Mouse (Mus musculus) embryonic fibroblast, embryonic 13.5 days (primary cell): ENCODE measurements around the gene Dnajb2.

Source experiments
- CTCF ChIP-seq: IDR thresholded peaks from 2 replicates; pipeline ENCODE4 v1.5.1; 2011; ENCODE audit warnings: mild to moderate bottlenecking, control low read depth, low read length, moderate library complexity, borderline replicate concordance; ENCODE audit not compliant: insufficient read depth
- POLR2A ChIP-seq: IDR thresholded peaks from 2 replicates; pipeline ENCODE4 v1.6.1; 2011; ENCODE audit warnings: low read depth, mild to moderate bottlenecking, control low read depth, low read length, moderate library complexity

DNA sequence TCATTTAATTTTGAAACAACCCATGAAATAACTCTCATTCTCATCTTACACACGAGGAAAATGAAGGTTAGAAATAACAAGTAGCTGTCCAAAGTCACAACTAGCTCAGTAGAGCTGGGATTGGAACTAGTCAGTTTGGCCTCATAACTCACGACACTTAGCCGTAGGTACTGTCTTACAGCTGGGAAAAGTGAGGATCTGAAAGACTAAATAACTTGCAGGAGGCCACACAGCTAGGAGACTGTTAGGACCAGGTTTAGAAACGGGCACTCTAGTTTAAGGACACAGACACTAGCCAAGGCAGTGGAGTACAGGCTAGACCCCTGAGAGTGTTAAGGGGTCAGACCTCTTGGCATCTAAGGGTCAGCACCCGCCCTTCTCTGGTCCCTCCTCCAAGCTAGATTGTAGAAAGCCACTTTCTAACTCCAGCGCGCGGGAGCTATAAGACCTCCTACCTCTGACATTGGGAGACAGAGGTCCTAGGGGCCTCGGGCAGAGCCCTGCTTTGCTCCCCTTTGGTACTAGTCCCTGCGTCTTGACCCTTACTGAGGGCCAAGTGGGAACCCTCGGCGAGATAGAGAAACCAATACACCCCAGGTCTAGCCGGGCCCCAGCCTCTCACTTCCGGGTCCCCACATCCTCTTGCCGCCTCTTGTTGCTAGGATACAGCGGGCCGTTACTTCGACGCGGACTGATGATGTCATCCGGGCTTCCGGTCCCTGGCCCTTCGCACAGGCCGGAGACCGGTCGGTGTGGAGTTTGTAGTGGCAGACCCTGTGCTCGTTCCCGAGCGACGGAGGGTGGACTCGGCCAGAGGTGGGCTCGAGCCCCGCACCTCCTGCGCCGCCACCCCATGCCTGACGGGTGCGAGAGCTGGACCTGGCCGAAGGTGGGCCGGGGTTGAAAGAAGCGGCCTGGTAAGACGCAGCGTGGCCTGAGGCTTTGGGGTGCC, 25.8 kb upstream of the Dnajb2 start, which contains the start of the genes Glb1l and Stk16:
- TF ChIP-seq POLR2A (peak; percentile 95), CTCF (no peak)
